Mouse (Mus musculus): ENCODE data around the gene Ankrd12. TPM values are rescaled to one million over a fixed set of nuclear protein-coding genes. Genes with fewer than 3 reads are reported as not detected.

The Ankrd12 gene
- polyA plus RNA-seq, 1 experiment from 2014 or later = 167 TPM

GRCm38 (mm10) chr17:65962263-65962662 lies 114.6 kb downstream of the Ankrd12 start:
- H3K9ac ChIP-seq (ENCODE audit: low read depth, low read length) = no peak overlapping the region
- 97% methylated on average over 2 of the region's 2 CpGs for WGBS

GRCm38 (mm10) chr17:65961606-65962136 lies 115.2 kb downstream of the Ankrd12 start:
- H3K27me3 ChIP-seq (replicated peaks; ENCODE audit: control insufficient read depth, insufficient read depth, low read length) = no peaks in the 10 kb centered on the region
- H3K4me1 ChIP-seq (ENCODE audit: control insufficient read depth, insufficient read depth, low read depth, low read length) = no peaks in the 10 kb centered on the region
- H3K4me2 ChIP-seq (ENCODE audit: low read length) = no peak overlapping the region
- no peaks in the 10 kb centered on the region for H3K9me3 ChIP-seq (ENCODE audit: control insufficient read depth, low read length)
- ATAC-seq = no peak
- no peak overlapping the region for H3K9ac ChIP-seq (ENCODE audit: low read depth, low read length)
- H3K4me3 ChIP-seq (ENCODE audit: low read length) = no peak overlapping the region
- H3K27ac ChIP-seq (ENCODE audit: low read depth, low read length) = no peak overlapping the region
- 92% methylated on average over 2 of the region's 2 CpGs for WGBS
- no peaks in the 10 kb centered on the region for H3K36me3 ChIP-seq (ENCODE audit: control insufficient read depth, insufficient read depth, low read length)

More at GRCm38 (mm10) chr17:65962263-65962662, 114.6 kb downstream of the Ankrd12 start:
- Histone ChIP-seq H3K9me3 (ENCODE audit: control insufficient read depth, low read length) (no peaks in the 10 kb centered on the region), H3K27me3 (replicated peaks; ENCODE audit: control insufficient read depth, insufficient read depth, low read length) (no peaks in the 10 kb centered on the region), H3K27ac (ENCODE audit: low read depth, low read length) (no peak overlapping the region), H3K36me3 (ENCODE audit: control insufficient read depth, insufficient read depth, low read length) (no peaks in the 10 kb centered on the region), H3K4me1 (ENCODE audit: control insufficient read depth, insufficient read depth, low read depth, low read length) (no peaks in the 10 kb centered on the region), H3K4me2 (ENCODE audit: low read length) (no peak overlapping the region), H3K4me3 (ENCODE audit: low read length) (no peak overlapping the region)
- ATAC-seq = no peak

GRCm38 (mm10) chr17:65959011-65959410 lies 117.9 kb downstream of the Ankrd12 start:
- Histone ChIP-seq H3K4me3 (ENCODE audit: low read length) (no peak overlapping the region), H3K27ac (ENCODE audit: low read depth, low read length) (no peak overlapping the region), H3K27me3 (replicated peaks; ENCODE audit: control insufficient read depth, insufficient read depth, low read length) (no peaks in the 10 kb centered on the region), H3K9me3 (ENCODE audit: control insufficient read depth, low read length) (no peaks in the 10 kb centered on the region), H3K4me2 (ENCODE audit: low read length) (no peak overlapping the region), H3K4me1 (ENCODE audit: control insufficient read depth, insufficient read depth, low read depth, low read length) (no peaks in the 10 kb centered on the region), H3K9ac (ENCODE audit: low read depth, low read length) (no peak overlapping the region), H3K36me3 (ENCODE audit: control insufficient read depth, insufficient read depth, low read length) (no peaks in the 10 kb centered on the region)
- WGBS = 63% methylated on average over 3 of the region's 3 CpGs
- no peak for ATAC-seq

GRCm38 (mm10) chr17:65958366-65958765 lies 118.5 kb downstream of the Ankrd12 start:
- Histone ChIP-seq H3K9ac (ENCODE audit: low read depth, low read length) (no peak overlapping the region), H3K4me1 (ENCODE audit: control insufficient read depth, insufficient read depth, low read depth, low read length) (no peaks in the 10 kb centered on the region), H3K9me3 (ENCODE audit: control insufficient read depth, low read length) (no peaks in the 10 kb centered on the region), H3K27me3 (replicated peaks; ENCODE audit: control insufficient read depth, insufficient read depth, low read length) (no peaks in the 10 kb centered on the region), H3K36me3 (ENCODE audit: control insufficient read depth, insufficient read depth, low read length) (no peaks in the 10 kb centered on the region), H3K27ac (ENCODE audit: low read depth, low read length) (no peak overlapping the region), H3K4me2 (ENCODE audit: low read length) (no peak overlapping the region), H3K4me3 (ENCODE audit: low read length) (no peak overlapping the region)
- 93% methylated on average over 1 of the region's 1 CpGs for WGBS
- no peak for ATAC-seq

- Histone ChIP-seq H3K27ac (ENCODE audit: low read depth, low read length) (no peak overlapping the region), H3K4me1 (ENCODE audit: control insufficient read depth, insufficient read depth, low read depth, low read length) (no peaks in the 10 kb centered on the region), H3K9me3 (ENCODE audit: control insufficient read depth, low read length) (no peaks in the 10 kb centered on the region), H3K36me3 (ENCODE audit: control insufficient read depth, insufficient read depth, low read length) (no peaks in the 10 kb centered on the region), H3K9ac (ENCODE audit: low read depth, low read length) (no peak overlapping the region), H3K4me2 (ENCODE audit: low read length) (no peak overlapping the region), H3K27me3 (replicated peaks; ENCODE audit: control insufficient read depth, insufficient read depth, low read length) (no peaks in the 10 kb centered on the region), H3K4me3 (ENCODE audit: low read length) (no peak overlapping the region)
- WGBS = 81% methylated on average over 8 of the region's 8 CpGs
- no peak for ATAC-seq
These were observed 119.0 kb downstream of the Ankrd12 start for GRCm38 (mm10) chr17:65957782-65958325.

- H3K27me3 ChIP-seq (replicated peaks; ENCODE audit: control insufficient read depth, insufficient read depth, low read length) = no peaks in the 10 kb centered on the region
- no peaks in the 10 kb centered on the region for H3K4me1 ChIP-seq (ENCODE audit: control insufficient read depth, insufficient read depth, low read depth, low read length)
- no peak for ATAC-seq
- no peak overlapping the region for H3K4me2 ChIP-seq (ENCODE audit: low read length)
- 74% methylated on average over 14 of the region's 14 CpGs for WGBS
- H3K4me3 ChIP-seq (ENCODE audit: low read length) = no peak overlapping the region
- H3K9ac ChIP-seq (ENCODE audit: low read depth, low read length) = no peak overlapping the region
- no peaks in the 10 kb centered on the region for H3K9me3 ChIP-seq (ENCODE audit: control insufficient read depth, low read length)
- no peaks in the 10 kb centered on the region for H3K36me3 ChIP-seq (ENCODE audit: control insufficient read depth, insufficient read depth, low read length)
- H3K27ac ChIP-seq (ENCODE audit: low read depth, low read length) = no peak overlapping the region
These were observed 119.7 kb downstream of the Ankrd12 start for GRCm38 (mm10) chr17:65956993-65957781.

GRCm38 (mm10) chr17:65956140-65956539 lies 120.7 kb downstream of the Ankrd12 start:
- Histone ChIP-seq H3K4me2 (ENCODE audit: low read length) (no peak overlapping the region), H3K9me3 (ENCODE audit: control insufficient read depth, low read length) (no peaks in the 10 kb centered on the region)
- ATAC-seq = no peak

GRCm38 (mm10) chr17:65953959-65954358 lies 122.9 kb downstream of the Ankrd12 start:
- H3K36me3 ChIP-seq (ENCODE audit: control insufficient read depth, insufficient read depth, low read length) = no peaks in the 10 kb centered on the region
- WGBS = 51% methylated on average over 4 of the region's 4 CpGs
- ATAC-seq = no peak

More at GRCm38 (mm10) chr17:65956140-65956539, 120.7 kb downstream of the Ankrd12 start:
- H3K4me1 ChIP-seq (ENCODE audit: control insufficient read depth, insufficient read depth, low read depth, low read length) = no peaks in the 10 kb centered on the region
- no peak overlapping the region for H3K9ac ChIP-seq (ENCODE audit: low read depth, low read length)
- no peak overlapping the region for H3K4me3 ChIP-seq (ENCODE audit: low read length)
- WGBS = 66% methylated on average over 3 of the region's 3 CpGs
- H3K36me3 ChIP-seq (ENCODE audit: control insufficient read depth, insufficient read depth, low read length) = no peaks in the 10 kb centered on the region
- no peak overlapping the region for H3K27ac ChIP-seq (ENCODE audit: low read depth, low read length)
- no peaks in the 10 kb centered on the region for H3K27me3 ChIP-seq (replicated peaks; ENCODE audit: control insufficient read depth, insufficient read depth, low read length)

GRCm38 (mm10) chr17:65952083-65952482 lies 124.8 kb downstream of the Ankrd12 start:
- Histone ChIP-seq H3K27me3 (replicated peaks; ENCODE audit: control insufficient read depth, insufficient read depth, low read length) (no peaks in the 10 kb centered on the region), H3K4me1 (ENCODE audit: control insufficient read depth, insufficient read depth, low read depth, low read length) (peaks cover 8% of the 10 kb centered on the region), H3K27ac (ENCODE audit: low read depth, low read length) (no peak overlapping the region), H3K9ac (ENCODE audit: low read depth, low read length) (no peak overlapping the region), H3K9me3 (ENCODE audit: control insufficient read depth, low read length) (no peaks in the 10 kb centered on the region), H3K4me3 (ENCODE audit: low read length) (no peak overlapping the region), H3K4me2 (ENCODE audit: low read length) (no peak overlapping the region), H3K36me3 (ENCODE audit: control insufficient read depth, insufficient read depth, low read length) (peaks cover 8% of the 10 kb centered on the region)
- WGBS = 87% methylated on average over 5 of the region's 5 CpGs
- ATAC-seq = no peak

More at GRCm38 (mm10) chr17:65953959-65954358, 122.9 kb downstream of the Ankrd12 start:
- Histone ChIP-seq H3K4me3 (ENCODE audit: low read length) (no peak overlapping the region), H3K27me3 (replicated peaks; ENCODE audit: control insufficient read depth, insufficient read depth, low read length) (no peaks in the 10 kb centered on the region), H3K4me1 (ENCODE audit: control insufficient read depth, insufficient read depth, low read depth, low read length) (peaks cover 8% of the 10 kb centered on the region), H3K9me3 (ENCODE audit: control insufficient read depth, low read length) (no peaks in the 10 kb centered on the region), H3K9ac (ENCODE audit: low read depth, low read length) (no peak overlapping the region), H3K27ac (ENCODE audit: low read depth, low read length) (no peak overlapping the region), H3K4me2 (ENCODE audit: low read length) (no peak overlapping the region)
